Mouse (Mus musculus) cerebellum, postnatal 4 days (tissue): ENCODE data around the gene Nudt8.
A peak's percentile ranks its signal among the peaks of the same experiment; 100 is the strongest.
"Not testable (repeated sequence)": the region's sequence is repeated elsewhere in the genome, so short reads cannot be mapped to it uniquely, and the experiment has no call there.

Experiments used
- DNase-seq, 2 experiments: peaks; one replicate each; pipeline ENCODE4 v3.0.0; 2022; ENCODE audit warnings: low spot score in 2 of 2, mixed read lengths in 1 of 2

Gene Nudt8

DNA sequence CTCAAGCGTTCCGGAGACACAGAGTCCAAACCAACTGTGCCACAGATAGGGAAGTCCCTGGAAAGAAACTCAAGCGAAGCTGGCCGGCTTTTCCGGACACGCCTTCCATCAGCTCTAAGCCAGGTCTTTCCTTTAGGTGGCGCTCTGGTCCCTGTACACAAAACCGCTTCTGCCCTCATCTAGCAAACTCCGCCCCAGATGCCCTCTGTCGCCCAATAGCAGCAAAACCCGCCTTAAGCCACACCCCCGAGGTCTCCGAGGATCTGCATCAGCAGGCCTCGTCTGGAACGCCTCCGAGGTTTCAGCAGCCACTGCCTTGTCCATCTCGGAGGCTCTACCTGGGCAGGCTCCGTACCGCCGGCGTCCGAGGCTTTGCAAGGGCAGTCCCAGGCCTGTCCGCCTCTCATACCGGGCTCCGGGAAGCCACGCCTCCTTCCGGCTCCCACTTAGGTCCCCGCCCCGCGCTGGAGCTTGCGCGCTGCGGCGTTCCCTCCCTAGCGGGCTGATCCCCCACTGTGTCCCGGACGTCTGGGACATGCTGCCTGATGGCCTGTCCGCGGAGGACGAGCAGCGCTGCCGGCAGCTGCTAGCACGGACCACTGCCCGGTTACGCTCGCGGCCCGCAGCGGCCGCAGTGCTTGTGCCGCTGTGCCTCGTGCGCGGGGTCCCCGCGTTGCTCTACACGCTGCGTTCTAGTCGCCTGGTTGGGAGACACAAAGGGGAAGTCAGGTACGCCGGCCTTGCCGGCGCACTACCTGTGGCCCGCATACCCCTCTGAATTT lies at the start of gene Nudt8, which contains the start of gene Gm49405:
Gene Nudt8, plus strand, starts transcription at position 462 of the 782 bp plus-strand sequence.
Gene Gm49405, plus strand, starts transcription at position 508 of the 782 bp plus-strand sequence.
- DNase-seq, result peak; percentile 82 to 91

DNA sequence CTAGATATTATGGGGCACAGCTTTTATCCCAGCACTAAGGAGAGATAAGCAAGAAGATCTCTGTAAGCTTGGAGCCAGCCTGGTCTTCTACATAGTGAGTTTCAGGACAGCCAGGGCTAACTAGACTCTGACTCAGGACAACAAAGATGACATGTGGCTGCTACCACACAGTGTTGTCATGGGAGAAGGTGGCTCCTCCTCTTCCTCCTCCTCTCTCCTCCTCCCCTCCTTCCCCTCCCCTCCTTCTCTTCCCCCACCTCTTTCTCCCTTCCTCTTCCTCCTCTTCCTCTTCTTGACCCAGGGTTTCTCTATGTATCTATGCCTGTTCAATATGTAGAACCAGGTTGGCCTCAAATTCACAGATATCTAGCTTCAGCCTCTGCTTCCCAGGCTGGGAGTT lies 48.9 kb upstream of the Nudt8 start:
- DNase-seq, result no peak

DNA sequence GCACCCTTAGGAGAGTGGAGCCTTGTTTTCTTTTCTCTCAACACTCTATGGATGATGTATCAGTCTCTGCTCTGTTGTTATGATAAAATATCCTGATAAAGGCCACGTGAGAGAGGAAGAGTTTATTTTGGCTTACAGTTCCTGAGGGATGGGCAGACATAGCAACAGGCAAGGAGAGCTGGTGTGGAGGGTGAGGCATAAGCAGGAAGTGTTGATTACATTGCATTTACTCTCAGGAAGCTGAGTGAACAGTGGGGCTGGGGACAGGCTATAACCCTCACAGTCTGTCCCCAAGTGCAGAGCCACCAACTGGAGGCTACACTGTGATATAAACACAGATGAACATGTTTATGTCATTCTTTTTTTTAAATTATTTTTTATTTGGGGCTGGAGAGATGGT lies 48.3 kb upstream of the Nudt8 start:
- DNase-seq, result no peak

DNA sequence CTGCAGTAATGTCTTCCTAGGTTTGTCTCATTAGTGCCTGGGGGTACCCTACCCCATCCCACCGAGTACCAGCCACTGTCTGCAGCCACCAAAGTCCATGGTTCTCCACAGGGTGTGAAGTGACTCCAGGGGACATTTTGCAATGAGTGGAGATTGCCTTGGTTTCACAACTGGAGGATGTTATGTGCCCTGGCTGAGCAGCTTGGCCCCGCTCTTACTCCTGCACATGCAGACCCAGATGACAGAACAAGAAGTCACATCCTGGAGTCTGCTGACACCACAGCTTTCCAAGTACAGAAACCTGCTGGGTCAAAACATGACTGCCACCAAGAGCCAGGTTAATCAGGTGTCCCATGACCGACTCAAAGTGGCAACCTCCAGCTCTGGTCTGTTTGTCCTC lies 45.3 kb upstream of the Nudt8 start:
- no peak for DNase-seq

DNA sequence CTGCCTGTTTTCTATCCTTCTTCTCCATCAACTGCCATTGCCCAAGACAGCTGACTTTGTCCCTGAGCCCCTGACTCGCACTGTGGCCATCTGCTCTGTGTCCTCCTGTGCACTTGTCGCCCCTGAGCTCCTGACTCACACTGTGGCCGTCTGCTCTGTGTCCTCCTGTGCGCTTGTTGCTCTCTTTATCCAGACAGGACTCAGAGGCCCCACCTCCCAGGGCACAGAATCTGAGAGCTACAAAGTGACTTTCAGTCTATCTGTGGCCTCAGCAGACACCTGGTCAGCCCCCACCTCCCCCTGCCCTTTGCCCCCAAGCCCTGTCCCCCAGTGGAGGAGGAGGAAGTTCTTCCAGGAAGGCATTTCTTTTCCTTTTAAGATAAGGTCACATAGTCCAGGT lies 44.6 kb upstream of the Nudt8 start:
- no peak for DNase-seq

DNA sequence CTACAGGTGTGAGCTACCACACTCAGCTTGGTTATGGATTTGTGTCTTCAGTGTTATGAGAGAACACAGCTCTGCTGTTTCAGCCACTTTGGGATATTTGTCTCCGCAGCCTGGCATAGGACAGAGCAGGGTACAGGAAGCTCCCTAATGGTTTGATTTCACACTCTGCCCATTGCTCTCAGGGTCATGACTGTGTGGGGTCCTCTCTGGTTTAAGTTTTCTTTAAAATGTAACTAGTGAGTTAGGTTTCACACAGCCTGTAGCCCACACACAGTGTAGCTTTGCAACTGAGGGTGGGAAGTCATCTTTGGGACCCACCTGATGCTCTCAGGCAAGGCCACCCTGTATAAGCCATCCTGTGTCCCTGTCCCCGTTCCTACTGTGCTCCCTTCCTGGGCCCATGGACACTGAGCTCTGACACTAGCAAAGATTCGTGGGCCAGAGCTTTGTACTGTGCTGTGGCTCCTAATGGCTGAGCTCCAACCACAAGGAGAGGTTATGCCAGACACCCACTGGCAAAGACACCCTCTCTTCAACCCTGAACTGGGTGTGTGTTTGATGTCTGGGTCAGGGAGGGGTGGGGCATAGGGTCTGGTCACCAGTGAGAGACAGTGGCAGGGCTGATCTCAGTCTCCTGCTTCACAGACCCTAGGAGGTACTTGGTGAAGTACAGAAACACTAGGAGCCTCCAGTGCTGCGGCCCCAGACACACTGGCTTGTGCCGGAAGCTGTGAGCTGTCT lies 42.9 kb upstream of the Nudt8 start:
- DNase-seq, result not testable (repeated sequence)

DNA sequence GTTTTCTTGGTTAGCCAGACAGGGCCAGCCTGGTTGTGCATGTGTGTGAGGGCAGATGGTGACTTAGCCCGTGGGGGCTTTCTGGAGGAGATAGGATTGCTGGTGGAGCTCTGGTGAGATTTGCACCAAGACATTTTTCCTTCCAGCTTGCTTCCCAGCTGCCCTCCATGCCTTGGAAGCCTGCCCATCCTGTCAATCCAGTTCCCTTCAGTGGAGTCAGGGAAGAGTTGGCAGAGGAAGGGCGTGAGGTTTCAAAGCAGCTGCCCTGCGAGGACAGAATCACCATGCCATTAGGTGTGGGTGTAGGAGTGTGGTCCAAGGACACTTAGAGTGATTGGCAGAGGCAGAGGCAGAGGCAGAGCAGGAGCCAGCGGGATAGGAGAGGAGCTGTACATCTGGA lies 41.9 kb upstream of the Nudt8 start, which contains the start of gene Aldh3b3:
Gene Aldh3b3, plus strand, starts transcription at position 176 of the 400 bp plus-strand sequence.
- peak in 1 of 2 experiments; percentile 45 for DNase-seq

DNA sequence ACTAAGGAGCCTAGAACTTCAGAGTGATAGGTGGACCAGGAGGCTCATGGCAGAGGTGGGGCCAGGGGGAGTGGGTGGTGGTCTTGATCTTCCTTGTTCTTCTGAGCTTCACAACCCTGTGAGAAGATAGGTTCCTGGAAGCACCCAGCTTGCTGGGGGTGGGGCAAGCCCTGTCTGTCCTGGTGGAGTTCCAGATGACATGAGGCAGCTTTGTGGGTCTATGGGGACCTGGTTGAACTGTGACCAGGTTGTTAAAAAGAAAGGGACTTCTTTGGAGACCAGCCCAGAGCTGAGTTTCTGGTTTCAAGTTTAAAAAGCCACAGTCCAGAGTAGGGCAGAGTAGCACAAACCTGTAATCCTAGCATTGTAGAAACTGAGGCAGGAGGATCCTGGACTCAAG lies 41.4 kb upstream of the Nudt8 start:
- DNase-seq, result no peak

DNA sequence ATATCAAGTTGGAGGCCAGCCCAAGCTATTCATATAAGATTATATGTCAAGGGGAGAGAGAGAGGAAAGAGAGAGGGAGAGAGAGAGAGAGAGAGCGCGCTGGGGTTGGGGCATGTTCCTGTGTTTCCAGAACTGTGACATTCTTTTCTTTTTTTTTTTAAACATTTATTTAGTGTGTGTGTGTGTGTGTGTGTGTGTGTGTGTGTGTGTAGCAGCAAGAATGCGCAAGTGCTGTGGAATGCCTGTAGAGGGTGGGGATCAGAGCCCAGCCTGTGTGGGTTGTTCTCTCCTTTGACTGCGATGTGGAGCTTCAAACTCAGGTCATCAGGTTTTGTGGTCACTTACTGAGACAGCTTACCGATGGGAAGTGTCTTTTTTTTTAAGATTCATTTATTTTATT lies 40.2 kb upstream of the Nudt8 start:
- no peak for DNase-seq

DNA sequence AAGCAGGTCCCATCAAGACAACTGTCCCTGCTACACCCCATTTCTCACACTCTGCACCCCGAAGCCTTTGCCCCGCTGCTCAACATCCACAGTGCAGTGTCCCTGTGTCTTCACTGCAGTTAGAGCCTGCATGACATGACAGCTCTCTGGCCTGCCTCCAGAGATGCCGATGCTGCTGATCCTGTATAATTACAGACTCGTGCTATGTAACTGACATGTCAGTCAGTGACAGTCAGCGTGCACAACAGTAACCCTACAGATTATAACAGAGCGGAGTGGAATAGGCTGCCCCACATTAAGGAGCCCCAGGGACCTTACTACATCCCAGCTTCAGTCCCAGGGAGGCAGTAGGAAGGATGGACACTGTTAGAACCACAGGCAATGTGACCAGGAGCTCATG lies 38.6 kb upstream of the Nudt8 start:
- DNase-seq, result not testable (repeated sequence)

DNA sequence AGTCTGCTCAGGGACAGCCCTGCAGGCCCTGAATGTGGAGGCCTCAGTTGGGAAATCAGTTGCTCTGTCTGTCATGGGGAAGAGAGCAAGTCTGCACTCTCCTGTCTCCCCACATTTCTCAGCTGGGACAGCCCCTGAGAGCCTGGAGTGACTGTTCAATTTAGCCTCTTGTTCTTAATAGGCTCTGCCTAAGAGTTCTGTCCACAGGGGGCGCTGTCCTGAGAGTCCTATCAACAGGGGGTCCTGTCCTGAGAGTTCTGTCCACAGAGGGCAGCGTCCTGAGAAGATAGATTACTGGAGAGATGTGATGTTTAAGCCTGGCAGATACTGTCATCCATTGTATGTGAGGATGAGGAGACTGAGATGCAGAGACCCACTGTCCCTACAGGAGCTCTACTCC lies 37.9 kb upstream of the Nudt8 start:
- no peak for DNase-seq

DNA sequence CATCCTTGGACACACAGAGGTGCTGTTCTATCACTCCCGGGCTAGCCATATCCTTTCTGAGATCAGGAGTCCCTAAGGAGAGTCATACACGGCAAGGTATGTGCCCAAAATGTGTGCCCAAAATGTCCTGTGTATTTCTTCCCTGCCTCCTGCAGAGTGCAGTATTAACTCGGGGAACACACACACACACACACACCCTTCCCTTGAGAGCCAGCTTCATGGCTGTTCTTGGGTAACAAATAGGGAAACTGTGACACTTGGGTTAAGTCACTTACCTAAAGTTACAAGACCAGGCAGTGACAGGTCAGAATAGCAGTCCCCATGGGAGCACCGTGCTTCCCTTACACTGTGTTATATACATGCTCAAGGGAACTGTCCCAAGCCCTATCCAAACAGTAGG lies 36.4 kb upstream of the Nudt8 start:
- DNase-seq, result no peak

DNA sequence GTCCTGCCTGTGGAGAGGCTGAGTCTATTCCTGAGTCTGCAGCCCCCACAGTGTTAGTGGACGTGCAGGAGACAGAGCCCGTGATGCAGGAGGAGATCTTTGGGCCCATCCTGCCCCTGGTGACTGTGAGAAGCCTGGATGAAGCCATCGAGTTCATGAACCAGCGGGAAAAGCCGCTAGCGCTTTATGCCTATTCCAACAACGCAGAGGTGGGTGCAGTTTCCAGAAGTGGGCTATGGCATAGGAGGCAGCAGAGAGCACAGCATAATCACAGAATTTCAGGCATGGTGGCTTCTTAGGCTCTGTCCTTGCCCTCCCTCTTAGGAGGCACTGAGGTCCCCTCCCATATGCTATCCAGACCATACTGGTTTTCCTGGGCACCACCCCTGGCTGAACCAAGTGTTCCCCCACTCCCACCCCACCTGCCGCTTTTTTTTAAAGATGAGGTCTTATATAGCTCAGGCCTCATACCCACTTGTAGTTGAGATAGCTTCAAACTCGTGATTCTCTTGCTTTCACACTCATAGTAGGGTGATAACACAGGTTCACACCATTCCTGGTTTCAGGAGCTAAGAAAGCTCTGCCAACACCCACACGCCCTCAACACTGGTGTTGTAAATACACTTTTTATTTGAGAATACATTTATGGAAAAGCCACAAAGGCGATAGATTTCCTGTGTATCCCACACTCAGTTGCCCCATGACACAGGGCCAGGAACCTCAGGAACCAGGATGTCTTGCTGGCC lies 33.9 kb upstream of the Nudt8 start:
- no peak for DNase-seq

DNA sequence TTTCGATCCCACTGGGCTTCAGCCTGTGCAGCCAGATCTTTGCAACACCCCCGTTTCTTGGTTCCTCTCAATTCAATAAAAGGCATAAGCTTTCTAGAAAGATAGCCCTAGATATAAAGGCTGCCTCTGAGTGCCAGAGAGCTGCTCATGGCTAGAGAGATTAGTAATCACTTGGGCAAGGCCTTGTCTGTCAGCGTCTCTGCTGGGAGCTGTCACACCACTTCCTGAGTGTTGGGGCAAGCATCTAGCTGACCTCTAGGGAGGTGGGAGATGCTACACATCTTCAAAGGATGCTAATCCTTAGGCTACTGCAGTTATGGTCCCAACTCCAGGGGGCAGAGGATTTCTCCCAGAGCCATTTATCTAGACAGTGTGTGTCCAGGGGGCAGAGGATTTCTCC lies 33.1 kb upstream of the Nudt8 start:
- DNase-seq, result no peak

DNA sequence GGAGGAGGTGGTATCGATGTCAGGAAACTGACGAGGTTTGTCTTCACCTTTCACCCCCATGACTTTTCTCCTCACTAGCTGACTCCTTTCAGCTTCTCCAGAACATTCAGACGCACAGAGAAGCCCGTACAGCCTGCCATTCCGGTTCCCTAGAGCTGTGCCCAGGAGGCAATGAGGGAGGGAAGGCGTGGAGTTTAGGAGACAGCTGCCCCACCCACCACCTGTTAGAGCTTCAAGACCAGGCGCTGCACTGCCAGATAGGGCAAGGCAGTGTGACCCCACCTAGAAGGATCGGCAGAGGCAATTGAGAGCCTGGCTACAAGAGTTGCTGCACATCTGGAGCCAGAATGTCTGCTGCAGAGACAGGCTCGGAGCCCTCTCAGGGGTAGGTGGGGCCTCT lies 28.2 kb upstream of the Nudt8 start, which contains the start of gene Aldh3b2:
Gene Aldh3b2, plus strand, starts transcription at position 100 of the 400 bp plus-strand sequence.
- DNase-seq, result no peak

DNA sequence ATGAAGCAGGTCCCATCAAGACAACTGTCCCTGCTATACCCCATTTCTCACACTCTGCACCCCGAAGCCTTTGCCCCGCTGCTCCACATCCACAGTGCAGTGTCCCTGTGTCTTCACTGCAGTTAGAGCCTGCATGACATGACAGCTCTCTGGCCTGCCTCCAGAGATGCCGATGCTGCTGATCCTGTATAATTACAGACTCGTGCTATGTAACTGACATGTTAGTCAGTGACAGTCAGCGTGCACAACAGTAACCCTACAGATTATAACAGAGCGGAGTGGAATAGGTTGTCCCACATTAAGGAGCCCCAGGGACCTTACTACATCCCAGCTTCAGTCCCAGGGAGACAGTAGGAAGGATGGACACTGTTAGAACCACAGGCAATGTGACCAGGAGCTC lies 25.8 kb upstream of the Nudt8 start:
- not testable (repeated sequence) for DNase-seq

DNA sequence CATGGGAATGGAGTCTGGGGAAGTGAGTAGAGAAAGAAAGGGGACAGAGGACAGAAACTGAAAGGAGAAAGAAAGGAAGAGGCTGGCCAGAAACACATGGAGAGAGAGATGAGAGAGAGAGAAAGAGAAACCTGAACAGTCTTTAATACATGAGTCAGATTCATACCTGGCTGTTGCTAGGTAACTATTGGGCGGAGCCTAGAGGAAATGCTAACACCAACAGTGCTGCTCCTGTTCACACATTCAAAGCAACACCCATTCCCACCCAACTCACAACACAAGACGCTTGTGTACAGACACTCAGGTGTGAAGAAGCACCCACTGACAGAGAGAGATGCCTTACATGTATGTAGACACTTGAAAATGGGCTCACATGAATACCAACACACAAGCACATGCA lies 24.5 kb upstream of the Nudt8 start:
- DNase-seq, result no peak

DNA sequence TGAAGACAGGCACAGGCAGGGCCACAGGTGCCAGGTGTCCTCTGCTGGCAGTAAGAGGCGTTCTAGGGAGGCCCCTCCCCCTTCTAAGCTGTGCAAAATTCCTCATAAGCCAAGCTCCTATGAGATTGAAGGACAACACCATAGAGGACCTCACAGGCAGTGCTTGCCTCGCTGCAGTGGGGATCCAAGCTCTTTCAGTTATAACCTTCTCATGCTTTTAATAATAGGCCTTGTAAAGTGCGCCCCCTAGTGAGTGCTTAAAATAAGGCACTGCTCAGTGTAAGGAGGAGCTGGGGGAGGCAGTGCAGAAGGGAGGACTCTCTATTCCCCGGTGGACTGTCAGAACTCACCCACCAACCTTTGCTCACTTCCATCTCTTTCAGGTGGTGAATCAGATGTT lies 20.1 kb upstream of the Nudt8 start:
- DNase-seq, result peak in 1 of 2 experiments; percentile 75

DNA sequence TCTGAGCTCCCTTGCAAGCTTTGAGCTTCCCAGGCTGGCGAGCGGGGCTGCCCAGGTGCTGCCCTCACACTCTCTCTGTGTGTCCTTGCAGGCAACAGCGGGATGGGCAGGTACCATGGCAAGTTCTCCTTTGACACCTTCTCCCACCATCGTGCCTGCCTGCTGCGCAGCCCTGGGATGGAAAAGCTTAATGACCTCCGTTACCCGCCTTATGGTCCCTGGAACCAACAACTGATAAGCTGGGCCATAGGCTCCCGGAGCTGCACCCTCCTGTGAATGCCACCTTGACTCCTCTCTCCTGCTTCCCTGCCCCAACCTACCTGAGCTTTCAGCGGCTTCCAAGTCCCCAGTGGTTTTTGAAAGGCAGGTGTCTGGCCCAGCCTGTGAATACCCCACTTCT lies 19.5 kb upstream of the Nudt8 start:
- DNase-seq, result no peak

DNA sequence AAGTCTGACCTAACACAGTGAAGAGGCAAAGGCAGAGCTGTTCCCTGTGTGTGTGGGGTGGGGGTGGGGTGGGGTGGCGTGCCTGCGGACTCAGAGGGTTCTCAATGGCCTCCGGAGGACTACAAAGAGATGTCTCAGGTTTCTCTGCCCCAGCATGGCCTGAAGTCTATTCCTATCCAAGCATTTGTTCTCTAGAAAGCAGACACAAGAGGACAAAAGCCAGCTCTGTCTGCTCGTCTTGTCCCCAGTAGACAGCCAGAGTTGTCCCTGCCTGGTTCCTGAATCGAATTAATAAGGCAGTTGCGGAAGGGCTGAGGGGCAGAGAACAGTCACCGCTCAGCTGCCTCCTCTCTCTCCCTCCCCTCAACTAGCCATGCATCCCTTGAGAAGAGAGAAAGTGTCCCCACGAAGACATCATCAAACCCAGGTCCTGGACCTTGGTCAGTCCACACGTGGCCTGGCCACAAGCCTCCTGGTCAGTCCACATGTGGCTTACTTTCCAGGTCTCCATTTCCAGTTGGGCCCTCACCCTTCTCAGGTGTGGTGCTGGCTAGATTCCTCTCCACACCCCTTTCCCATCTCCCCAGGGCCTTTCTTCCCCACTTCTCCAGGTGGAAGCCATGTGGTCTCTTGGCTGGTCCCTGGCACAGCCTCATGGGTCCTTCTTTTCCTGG lies 16.7 kb upstream of the Nudt8 start:
- DNase-seq, result no peak

DNA sequence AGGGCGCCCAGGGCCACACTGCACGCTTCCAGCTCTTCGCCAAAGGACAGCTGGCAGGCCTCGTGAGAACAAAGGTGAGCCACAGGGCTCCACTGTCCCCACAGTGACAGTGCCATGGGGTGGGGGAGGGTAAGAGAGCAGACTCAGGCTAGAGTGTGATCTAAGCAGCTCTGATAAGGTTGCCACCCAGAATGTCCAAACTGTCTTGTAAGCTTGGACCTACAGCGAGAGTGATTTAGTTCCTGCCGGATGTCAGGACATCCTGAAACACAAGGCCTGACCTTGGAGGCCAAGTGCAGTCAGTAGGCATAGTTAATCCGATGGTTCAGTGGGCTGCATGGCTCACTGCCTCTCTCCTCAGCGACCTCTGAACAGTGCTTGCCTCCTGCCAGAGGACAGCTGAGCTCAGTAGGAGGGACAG lies 15.1 kb upstream of the Nudt8 start:
- DNase-seq, result no peak

DNA sequence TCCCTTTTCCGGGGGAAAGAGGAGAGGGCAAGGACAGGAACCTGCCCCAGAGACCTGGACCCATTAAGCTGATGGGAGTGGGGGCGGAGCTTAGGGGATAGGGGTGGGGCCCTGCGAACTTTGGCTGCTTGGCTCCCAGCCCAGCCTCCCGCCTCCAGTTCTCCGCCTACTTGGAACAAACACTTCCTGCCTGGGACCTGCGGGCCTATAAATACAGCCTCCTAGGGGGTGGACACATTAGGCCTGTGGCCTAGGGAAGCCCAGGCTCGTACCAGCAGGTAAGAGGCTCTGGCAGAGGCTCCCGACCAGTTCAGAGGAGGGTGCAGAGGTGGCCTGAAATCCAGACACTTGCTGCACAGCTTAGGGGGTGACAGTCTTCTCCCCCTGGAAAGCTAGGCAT lies 14.0 kb upstream of the Nudt8 start, which contains the start of gene Acy3:
Gene Acy3, plus strand, starts transcription at position 237 of the 400 bp plus-strand sequence.
- DNase-seq, result peak in 1 of 2 experiments; percentile 32
